Mouse (Mus musculus) gastrocnemius, adult 2 months (tissue): ENCODE results near the gene Xpnpep1. TPM values are rescaled to one million over a fixed set of nuclear protein-coding genes. Genes with fewer than 3 reads are reported as not detected.
A peak's percentile ranks its signal among the peaks of the same experiment; 100 is the strongest.

Experiments used
- DNase-seq: peaks from one replicate; pipeline ENCODE4 v3.0.0; 2022
- H3K27ac ChIP-seq: fragments of 200-600 bp; 2 replicates; pipeline ENCODE4 v1.8.1; 2022; ENCODE audit warnings: mild to moderate bottlenecking
- H3K4me3 ChIP-seq: fragments of 200-600 bp; 2 replicates; pipeline ENCODE4 v1.8.1; 2022; ENCODE audit warnings: mild to moderate bottlenecking, moderate library complexity
- CTCF ChIP-seq: fragments of 200-600 bp; IDR thresholded peaks from 2 replicates; pipeline ENCODE4 v1.8.1; 2022; ENCODE audit warnings: antibody characterized with exemption, mild to moderate bottlenecking, moderate library complexity
- intact Hi-C: fragments of 180-260 bp; cut with DNase I; formaldehyde crosslinking; loops from one replicate; pipeline ENCODE4 v1.15.1; 2025
- microRNA-seq: library from miRNA; unstranded; fragments of <30 nt; microRNA quantifications from one replicate; pipeline ENCODE4 v1.2.0, GENCODE M21; 2021
- total RNA-seq, 2 experiments: library from RNA; stranded (reverse); gene quantifications; 2 replicates each; pipeline ENCODE4 v1.2.3; 2021

Gene Xpnpep1
- total RNA-seq, 2 experiments from 2014 or later = 41.9 to 48.9 TPM

DNA sequence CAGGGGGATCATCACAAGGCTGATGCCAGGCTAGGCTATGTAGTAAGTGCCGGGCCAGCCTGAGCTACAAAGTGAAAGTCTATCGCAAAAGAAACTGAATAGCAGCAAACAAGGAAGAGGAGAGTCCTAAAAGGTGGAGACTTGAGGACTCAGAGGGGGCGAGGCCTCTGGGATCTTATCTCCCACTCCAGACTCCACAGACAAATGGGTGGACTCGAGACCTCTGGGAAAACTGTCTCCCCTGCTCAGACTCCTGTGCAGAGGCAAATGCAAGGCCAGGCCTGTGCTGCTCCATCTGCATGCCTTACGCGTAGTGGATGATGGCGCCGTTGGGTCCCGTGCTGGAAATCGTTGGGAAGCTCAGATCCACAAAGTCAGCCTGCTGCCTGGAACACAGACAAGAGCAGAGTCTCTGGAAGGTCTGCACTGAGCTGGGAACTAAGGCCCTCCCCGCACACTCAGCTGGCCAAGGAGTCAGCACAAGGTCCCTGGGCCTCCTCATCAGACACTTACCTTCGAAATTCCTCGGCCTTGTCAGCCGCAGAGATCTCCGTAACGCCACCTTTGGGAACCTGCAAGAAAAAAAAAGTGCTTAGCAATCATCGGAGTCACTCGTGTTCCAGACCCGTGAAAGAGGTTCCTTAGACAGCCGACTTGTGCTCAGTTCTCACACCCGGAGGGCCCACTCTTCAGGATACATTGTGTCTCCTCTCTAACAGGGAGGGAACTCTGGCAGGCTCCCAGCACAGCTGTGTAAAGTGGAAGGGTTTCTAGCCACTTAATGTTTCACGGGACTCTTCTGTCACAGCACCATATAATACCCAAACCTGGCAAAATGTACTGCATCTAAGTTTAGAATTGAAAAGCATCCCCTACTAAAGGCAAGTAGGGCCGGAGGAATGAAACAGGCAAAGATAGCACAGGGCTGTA, 37.6 kb downstream of the Xpnpep1 start:
- TF ChIP-seq CTCF = no peak
- DNase-seq = peak; percentile 69
- peak overlapping the region; percentile 16; the same call in 1 of the 2 replicates for H3K27ac ChIP-seq
- no peak overlapping the region for H3K4me3 ChIP-seq
- intact Hi-C loops = no loop called here

DNA sequence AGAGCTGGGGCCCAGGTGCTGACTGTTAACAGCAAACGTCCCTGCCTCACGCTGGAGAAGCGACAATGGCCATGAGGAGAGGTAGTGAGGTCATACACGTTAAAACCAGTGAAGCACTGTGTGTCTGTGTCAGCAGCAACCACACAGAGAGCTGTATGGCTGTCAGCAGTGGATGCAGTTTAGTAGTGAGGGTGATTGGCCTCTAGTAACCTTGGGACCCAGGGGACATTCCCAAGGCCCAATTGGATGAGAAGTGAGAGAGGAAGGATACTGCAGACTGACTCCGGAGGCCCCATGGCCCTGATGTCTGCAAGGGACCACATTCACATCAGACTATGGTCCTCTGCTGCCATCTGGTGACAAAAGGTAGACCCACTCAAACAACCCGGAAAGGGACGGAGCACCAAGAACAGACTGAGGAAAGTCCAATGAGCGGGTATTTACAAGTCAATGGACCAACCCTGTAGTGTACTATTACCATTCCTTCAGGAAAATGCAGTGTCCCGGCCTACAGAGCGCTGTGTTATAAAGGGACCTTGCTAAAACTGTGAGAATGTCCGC, 47.1 kb downstream of the Xpnpep1 start:
- intact Hi-C loops = no loop called here
- Histone ChIP-seq H3K4me3 (no peak overlapping the region), H3K27ac (no peak overlapping the region)
- DNase-seq = peak; percentile 35
- TF ChIP-seq CTCF = peak; percentile 61

DNA sequence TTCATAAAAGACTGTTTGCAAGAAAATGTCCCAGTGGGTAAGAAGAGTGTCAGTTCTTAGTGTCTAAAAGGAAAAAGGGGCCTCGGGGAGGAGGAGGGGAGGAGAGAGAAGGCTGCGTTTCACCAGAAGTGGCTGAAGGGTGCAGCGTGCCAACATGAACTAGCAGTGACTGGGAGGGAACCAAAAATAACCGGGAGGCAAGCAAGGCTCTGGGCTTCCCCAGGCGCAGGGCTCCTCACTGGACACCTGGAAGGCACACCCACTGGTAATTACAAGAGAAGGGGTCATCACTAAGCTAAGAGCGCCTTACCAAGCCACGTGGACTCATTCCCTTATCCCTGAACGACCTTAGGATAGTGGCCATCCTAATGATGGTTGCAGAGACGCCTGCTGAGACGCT, 48.1 kb downstream of the Xpnpep1 start:
- intact Hi-C loops = no loop called here
- no peak for TF ChIP-seq CTCF
- H3K4me3 ChIP-seq = no peak overlapping the region
- H3K27ac ChIP-seq = no peak overlapping the region
- DNase-seq = no peak

GRCm38 (mm10) chr19:52979020-52979711, 60.8 kb downstream of the Xpnpep1 start:
- intact Hi-C loops = no loop called here
- no peak overlapping the region for H3K4me3 ChIP-seq
- DNase-seq = no peak
- TF ChIP-seq CTCF = no peak
- H3K27ac ChIP-seq = no peak overlapping the region

DNA sequence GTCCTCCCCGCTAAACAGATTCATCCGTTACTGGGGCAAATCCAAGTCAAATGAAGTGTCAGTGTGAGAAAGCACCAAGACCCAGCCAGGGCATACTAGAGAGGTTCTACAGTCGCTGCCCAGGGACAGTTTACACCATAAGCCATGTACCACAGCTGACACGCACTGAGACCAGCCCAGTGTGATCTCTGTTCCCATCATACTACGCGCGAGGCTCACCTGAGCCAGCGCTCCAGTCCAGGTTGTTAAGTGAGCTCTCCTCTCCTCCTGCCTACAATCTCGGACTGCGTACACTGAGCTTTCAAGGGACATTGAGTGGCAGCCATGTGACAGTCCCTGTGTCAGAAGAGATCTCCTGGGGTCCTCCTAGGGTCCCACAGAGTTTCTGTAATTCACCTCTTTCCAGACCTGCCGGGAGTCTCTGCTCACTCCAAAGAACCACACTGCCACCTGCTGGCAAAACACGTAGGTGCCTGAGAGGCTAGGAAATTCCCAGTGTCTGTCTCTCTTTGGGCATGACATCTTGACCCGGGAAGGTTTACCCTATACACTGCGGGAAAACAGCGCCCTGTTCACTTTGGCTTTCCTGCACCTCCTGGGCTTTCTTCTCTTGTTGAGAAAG, 64.3 kb downstream of the Xpnpep1 start:
- no peak overlapping the region for H3K4me3 ChIP-seq
- peak; percentile 74 for DNase-seq
- peak; percentile 92 for TF ChIP-seq CTCF
- intact Hi-C loops = no loop called here
- no peak overlapping the region for H3K27ac ChIP-seq

DNA sequence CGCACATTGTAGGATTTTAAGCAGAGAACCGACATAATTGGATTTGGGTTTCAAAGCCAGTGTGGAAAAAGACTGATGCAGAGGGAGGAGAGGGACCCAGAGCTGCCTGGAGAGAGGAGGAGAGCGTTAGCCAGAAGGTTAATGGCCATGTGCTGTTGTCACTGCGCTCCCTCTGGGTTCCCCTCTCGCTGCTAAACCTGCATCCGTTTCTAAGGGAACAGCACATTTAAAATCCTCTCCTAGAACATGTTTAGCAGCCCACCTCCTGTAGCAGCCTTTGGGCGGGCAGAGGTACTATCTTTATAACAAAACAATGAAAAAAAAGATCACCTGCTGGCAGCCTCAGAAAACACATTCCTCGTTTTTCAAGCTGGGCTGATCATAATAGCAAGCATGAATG, 73.7 kb downstream of the Xpnpep1 start:
- intact Hi-C loops = no loop called here
- TF ChIP-seq CTCF = no peak
- DNase-seq = no peak
- Histone ChIP-seq H3K27ac (no peak overlapping the region), H3K4me3 (no peak overlapping the region)

DNA sequence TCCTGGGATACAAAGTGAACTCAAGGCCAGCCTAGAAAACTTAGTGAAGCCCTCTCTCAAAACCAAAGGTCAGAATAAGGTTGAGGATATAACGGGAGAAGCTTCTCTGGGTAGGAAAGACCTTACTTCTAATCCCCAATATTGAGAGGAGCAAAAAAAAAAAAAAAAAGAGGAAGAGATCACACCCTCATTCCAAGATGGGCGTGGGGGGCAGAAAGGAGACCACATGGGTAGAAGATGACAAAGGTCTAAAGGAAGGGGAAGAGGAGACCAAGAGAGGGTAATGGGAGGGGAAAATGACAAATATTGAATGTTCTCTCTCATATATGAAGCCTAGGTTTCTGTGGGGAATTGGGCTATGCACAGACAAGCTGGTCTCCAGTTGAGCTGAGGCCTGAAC, 77.3 kb downstream of the Xpnpep1 start:
- intact Hi-C loops = no loop called here
- Histone ChIP-seq H3K4me3 (no peak overlapping the region), H3K27ac (no peak overlapping the region)
- no peak for DNase-seq
- no peak for TF ChIP-seq CTCF

DNA sequence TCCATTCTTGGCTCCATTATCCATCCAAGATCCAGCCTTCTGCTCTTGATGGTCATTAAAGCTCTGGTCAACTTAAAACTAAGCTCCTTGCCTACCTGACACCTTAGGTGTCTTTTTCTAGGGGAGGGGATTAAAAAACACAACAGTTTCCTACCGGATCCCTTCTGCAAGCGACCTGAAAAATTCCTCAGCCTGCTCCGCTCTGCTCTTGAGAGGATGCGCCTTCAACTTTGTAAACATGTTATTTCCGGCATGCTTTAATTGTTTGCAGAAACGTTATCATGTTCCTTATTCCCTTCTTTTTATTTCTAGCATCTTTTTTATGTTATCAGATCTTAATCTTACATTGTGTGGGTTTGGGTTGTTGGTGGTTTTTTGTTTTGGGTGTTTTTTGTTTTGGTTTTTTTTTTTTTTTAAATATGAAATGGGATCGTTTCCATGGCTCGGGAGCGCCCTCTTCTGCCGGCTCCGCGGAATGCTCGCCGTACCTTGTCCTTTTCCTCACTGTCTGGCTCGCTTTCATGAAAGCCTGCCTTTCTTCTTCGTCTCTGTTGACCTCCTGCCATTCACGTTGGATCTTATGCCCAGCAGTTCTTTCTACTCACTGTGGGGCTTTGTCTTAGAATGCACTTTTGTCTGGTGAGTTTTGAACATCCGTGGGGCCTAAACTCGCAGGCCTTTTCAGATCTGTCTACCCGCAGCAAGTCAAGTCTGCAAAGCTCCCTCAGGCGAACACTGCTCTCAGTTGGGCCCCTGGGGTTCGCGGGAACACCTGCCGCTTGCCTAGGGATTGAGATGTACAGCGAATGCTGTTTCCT, 117.1 kb downstream of the Xpnpep1 start:
- DNase-seq = peak; percentile 38
- H3K27ac ChIP-seq = no peak overlapping the region
- peak overlapping the region; percentile 50 for H3K4me3 ChIP-seq
- TF ChIP-seq CTCF = peak; percentile 67
- intact Hi-C loops = no loop called here

GRCm38 (mm10) chr19:52904182-52904581, 135.8 kb downstream of the Xpnpep1 start:
- Histone ChIP-seq H3K27ac (no peak overlapping the region), H3K4me3 (no peak overlapping the region)
- intact Hi-C loops = no loop called here
- no peak for TF ChIP-seq CTCF
- DNase-seq = no peak

- no peak overlapping the region for H3K4me3 ChIP-seq
- no peak for TF ChIP-seq CTCF
- H3K27ac ChIP-seq = no peak overlapping the region
- no peak for DNase-seq
- intact Hi-C loops = no loop called here
These were observed 148.1 kb downstream of the Xpnpep1 start for GRCm38 (mm10) chr19:52891807-52892442.

Small RNA genes lying within 50 kb of the gene (microRNA-seq; reads per million reads assigned to microRNA genes)
- gene Mir6407 = not detected

Other genes with a start within 250 kb of the Xpnpep1 start
- 10 to 100 TPM; 17.0 to 29.5 TPM for gene Add3, start 100.2 kb upstream of the Xpnpep1 start, total RNA-seq